Mouse (Mus musculus) cerebellum, postnatal 14 days (tissue): ENCODE data around the gene Sart3.
A peak's percentile ranks its signal among the peaks of the same experiment; 100 is the strongest.

ENCODE experiments used
- DNase-seq, 2 experiments: peaks; one replicate each; pipeline ENCODE4 v3.0.0; 2021; ENCODE audit warnings: mixed read lengths in 2 of 2

Gene Sart3

DNA sequence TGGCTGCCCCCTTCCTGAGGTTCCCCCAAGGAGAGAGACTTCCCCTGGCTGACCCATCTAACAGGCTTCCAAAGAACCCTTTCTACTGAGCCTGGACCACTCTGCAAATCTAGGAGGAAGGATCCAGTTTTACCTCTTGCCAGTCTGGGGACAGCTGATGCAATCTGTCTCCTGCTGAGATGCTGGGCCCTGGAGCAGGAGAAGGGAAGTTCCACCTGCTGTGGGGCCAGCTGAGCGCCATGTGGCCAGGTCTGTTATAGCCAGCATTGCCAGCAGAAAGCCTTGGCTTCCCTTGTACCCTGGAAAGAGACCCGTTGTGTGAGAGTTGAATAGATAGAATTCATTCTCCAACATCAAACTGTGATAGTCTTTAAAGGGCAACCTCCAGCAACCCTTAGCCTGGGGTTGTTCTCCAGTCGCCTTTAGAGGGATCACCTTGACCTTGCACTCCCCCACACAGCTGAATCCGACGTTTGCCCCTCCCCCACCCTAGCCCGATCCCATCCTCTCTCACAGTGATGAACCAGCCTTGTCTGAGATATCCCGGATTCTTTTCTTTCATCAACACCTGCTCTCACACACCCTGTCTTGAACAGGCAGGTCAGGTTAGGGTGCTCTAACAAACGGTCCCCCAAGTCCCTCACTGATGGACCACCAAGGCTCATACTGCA lies 48.6 kb downstream of the Sart3 start:
- DNase-seq = peak; percentile 98 to 99

DNA sequence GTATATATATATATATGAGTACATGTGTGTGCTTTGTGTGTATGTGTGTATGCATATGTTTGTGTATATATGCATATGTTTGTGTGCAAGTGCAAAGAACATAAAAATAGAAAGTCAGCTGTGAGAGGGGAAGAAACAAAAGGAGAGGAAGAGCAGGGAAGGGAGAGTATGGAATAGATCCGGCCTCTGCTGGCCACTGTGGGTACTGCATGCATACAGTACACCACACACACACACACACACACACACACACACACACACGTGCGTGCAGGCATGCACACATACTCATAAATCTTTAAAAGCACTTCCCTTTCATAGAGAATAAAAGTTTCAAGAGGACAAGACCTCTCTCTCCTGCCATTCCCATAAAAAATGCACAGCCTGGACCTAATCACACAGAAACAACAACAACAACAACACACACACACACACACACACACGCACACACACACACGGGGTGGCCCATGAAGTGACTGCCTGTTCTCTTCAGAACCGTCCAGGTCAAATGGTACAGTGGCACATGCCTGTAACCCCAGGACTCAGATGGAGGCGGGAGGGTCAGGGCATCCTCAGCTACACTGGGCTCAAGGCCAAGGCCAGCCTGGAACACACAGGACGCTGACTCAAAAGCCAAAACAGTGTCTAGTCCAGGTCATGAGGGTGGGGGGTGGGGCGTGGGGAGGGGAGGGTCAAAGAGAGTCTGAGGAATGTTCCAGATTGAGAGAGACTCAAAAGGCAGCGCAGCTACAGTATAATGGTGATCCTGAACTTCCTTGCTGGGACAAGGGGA lies 49.9 kb downstream of the Sart3 start:
- DNase-seq = peak; percentile 78 to 79

DNA sequence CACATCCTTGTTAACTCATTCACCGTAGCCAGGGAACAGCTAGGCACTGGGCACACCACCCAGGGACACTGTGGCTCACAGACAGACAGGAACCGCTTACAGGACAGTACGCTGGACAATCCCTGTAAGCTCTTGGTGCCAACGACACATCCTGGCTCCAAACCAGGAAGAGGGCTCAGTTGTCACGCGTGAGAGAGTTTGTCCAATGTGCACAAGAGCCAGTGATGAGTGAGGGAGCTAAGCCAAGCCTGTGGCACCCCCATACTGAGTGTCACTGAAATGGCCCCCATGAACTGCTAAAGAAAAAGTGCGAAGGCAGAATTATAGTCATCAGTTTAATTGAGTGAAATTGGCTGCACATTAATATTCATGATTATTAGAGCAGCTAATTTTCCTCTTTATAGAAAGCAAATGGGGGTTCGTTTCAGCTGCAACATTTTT lies 53.1 kb downstream of the Sart3 start:
- peak; percentile 90 for DNase-seq

DNA sequence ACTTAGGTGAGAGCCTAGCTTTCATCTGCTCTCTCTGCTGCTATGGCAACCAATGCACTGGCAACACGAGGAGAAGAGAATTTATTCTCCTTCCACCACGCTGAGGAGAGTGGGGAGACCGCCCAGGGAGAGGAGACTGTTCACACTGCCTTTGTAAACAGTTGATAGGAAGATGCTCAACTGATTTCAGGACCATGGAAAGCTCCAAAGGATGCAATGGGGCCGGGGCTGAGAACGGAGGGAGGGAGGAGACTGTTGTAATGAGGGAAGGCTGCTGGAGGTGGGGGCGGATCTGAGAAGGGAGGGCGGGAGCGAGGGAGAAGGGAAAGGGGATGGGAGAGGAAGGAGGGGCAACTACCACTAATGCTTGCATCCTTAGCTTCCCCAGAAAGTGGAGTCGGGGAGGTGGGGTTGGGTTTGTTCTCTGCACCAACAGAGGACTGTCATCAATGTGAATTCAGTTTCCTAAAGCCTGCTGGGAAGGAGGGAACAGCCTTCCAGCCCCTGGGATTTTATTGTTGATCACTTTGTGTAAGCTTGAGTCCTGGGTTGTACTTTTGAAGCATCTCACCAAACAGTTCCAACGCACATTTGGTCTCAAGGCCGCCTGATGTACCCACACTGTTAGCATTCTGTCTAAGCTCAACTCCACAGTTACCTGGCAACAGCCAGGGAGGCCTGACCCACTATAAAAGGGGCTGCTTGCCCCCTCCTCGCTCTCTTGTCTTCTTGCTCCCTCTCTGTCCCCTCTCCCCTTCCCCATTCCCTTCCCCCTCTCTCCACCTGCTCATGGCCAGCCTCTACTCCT lies 55.5 kb downstream of the Sart3 start:
- DNase-seq = peak; percentile 62

DNA sequence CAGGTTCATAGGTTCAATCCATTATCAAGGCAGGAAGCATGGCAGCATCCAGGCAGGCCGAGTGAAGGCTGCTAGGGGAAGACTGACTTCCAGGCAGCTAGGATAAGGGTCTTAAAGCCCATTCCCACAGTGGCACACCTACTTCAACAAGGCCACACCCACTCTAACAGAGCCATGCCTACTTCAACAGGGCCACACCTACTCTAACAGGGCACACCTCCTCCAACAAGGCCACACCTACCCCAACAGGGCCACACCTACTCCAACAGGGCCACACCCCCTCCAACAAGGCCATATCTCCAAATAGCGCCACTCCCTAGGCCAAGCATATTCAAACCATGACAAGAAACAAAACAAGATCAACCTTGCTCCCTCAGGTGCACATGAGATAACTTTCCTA lies 59.4 kb downstream of the Sart3 start:
- no peak for DNase-seq

DNA sequence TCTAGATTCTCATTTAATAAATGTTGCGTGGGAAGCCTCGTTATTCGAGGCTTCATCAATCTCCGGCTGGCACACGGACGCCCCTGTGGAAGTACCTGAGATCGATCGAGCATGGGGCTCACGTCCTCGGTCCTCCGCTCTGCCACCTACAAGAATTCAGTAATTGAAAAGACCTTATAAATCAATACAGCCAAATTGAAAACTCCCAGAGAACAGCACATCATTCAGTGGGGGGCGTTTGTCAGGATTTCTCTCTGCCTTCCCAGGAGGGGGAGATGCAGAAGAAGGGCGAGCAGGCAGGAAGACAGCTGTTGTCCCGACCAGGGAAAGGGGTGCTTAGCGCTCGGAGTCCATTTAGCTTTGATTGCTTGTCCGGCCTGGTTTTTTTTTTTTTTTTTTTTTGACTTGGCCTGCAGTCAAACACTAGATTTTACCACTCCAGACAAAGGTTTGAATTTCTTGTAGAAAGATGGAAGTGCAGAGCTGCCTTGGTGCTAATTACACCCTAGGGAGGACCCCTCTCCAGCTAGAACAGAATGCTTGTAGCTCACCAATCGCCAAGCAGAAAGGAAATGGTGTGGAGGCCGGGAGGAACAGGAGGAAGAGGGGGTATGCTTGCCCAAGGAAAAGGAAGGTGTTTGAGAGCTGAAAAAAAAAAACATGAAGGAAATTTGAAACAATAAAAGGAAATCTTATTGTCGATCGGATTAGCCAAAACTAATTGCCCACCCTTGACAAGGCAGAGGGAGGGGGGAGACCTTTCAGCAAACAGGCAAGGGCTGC lies 68.3 kb downstream of the Sart3 start:
- DNase-seq = no peak

DNA sequence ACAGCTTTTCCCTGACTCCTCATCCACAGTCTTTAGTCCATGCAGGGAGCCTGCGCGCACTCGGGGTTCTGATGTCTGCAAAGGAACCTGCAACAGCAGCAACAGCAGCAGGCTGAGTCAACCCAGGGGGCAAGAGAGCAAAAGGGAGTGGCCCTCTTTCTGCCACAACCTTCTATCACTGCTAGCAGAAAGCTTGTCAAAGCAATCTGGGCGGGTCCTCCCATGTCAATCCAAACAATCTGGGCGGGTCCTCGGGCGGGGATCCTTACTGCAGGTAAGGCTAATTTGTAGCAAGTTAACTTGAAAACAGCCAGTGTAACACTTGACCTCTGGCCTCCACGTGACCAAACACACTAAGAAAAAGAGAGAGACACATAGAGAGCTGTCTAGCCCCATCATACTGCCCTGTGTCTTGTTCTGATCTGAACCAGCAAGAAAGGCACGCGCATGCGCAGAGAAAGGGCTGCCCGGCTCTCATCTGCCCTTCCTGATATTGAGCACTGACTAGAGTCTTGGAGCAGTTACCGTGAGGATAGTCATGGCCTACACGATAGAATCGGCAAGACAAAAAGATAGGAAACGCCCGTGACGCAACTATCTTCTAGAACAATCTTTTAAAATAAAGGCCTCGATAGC lies 71.8 kb downstream of the Sart3 start:
- no peak for DNase-seq

DNA sequence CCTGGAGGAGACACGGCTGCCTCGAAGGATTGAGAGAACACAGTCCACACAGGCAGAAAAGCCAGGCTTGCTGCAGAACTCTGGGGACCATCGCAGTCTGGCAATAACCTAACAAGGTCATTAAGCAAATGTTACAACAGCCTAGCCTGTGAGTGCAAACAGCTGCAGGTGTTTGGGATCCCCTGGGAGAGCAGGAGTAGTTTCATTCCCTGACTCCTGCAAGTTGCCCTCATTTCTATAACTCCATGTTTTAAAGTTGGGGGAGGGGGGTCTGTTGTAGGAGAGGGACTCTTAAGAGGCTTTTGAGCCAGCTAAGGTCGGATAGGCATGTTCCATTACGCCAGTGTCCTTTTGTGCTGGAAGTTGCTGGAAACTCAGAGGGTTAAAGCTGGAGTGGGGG lies 77.9 kb downstream of the Sart3 start:
- no peak for DNase-seq

DNA sequence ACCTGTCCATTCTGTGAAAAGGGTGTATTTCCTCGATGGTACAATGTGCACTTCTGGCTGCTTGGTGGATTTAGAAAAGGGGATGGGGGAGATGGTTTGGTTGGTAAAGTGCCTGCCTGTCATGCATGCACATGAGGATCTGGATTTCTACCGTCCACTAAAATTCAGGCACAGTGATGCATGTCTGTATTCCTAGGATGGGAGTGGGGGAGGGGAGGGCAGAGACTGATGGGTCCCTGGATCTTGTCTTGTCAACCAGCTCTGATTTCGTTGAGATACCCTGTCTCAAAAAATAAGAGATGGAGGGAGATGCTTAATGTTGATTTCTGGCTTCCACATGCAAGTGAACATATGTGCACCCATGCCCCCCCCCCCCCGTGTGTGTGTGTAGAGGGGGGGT lies 78.3 kb downstream of the Sart3 start:
- peak in 1 of 2 experiments; percentile 57 for DNase-seq

DNA sequence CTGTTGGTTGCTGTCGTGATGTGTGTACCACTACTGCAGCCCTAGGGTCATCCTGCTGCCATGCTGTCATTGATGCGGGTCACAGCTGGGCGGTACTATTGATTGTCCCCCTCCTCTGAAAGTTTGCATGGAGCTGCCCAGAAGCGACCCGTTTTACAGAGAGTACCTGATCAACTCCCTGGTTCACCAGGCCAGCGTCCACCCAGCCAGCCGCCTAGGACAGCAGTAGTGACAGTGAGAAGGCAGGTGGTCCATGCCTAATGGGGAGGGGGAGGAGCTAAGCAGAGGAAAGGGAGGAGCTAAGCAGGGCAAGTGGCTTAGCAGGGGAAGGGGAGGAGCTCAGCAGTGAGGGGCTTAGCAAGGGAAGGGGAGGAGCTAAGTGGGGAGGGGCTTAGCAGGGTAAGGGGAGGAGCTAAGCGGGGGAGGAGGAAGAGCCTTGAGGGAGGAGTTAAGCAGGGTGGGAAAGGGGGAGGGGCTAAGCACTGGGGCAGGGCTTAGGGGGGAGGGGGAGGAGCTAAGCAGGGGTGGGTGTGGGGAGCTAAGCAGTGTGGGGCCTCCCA lies 79.0 kb downstream of the Sart3 start:
- DNase-seq = no peak
